Mouse (Mus musculus) telencephalon, adult 2 months (tissue): ENCODE results near the gene Dmrta2.

Experiments
- DNase-seq: peaks from one replicate; pipeline ENCODE4 v3.0.0-alpha.2; 2011; ENCODE audit warnings: low read depth, low spot score

Gene Dmrta2

GRCm38 (mm10) chr4:109977148-109978067, at the start of gene Dmrta2:
TSS of gene Dmrta2 (plus strand) at chr4:109978053.
- no peak for DNase-seq

- no peak for DNase-seq
These were observed 48.8 kb upstream of the Dmrta2 start for GRCm38 (mm10) chr4:109929058-109929457.

- DNase-seq = no peak
These were observed 47.4 kb upstream of the Dmrta2 start for GRCm38 (mm10) chr4:109930445-109930844.

- DNase-seq = no peak
These were observed 46.9 kb upstream of the Dmrta2 start for GRCm38 (mm10) chr4:109930935-109931334.

- no peak for DNase-seq
These were observed 41.3 kb upstream of the Dmrta2 start for GRCm38 (mm10) chr4:109936557-109936956.

GRCm38 (mm10) chr4:109939291-109939690, 38.6 kb upstream of the Dmrta2 start:
- DNase-seq = no peak

GRCm38 (mm10) chr4:109945554-109945953, 32.3 kb upstream of the Dmrta2 start:
- no peak for DNase-seq

- no peak for DNase-seq
These were observed 28.5 kb upstream of the Dmrta2 start for GRCm38 (mm10) chr4:109949307-109949706.

- no peak for DNase-seq
These were observed 24.3 kb upstream of the Dmrta2 start for GRCm38 (mm10) chr4:109953509-109953908.

GRCm38 (mm10) chr4:109960201-109960935, 17.5 kb upstream of the Dmrta2 start:
- no peak for DNase-seq

- no peak for DNase-seq
These were observed 14.1 kb upstream of the Dmrta2 start for GRCm38 (mm10) chr4:109963570-109964279.

- no peak for DNase-seq
These were observed 8.3 kb upstream of the Dmrta2 start for GRCm38 (mm10) chr4:109969561-109969960.

- DNase-seq = no peak
These were observed 3.7 kb upstream of the Dmrta2 start for GRCm38 (mm10) chr4:109973991-109974654.

- DNase-seq = no peak
These were observed 3.0 kb upstream of the Dmrta2 start for GRCm38 (mm10) chr4:109974655-109975380.

- no peak for DNase-seq
These were observed 2.2 kb upstream of the Dmrta2 start for GRCm38 (mm10) chr4:109975381-109976240.

GRCm38 (mm10) chr4:109976273-109977147, 1.3 kb upstream of the Dmrta2 start:
- DNase-seq = no peak

GRCm38 (mm10) chr4:109978068-109978857, 410 bp downstream of the Dmrta2 start:
- DNase-seq = no peak

- no peak for DNase-seq
These were observed 1.0 kb downstream of the Dmrta2 start for GRCm38 (mm10) chr4:109978858-109979340.
